Mouse (Mus musculus): Measurements from ENCODE around the gene Mreg.

- TF ChIP-seq CTCF (IDR thresholded peaks at IDR 0.05; ENCODE audit: low read depth) (no peak), EP300 (IDR thresholded peaks at IDR 0.05; ENCODE audit: low read depth) (no peak)
Observed at GRCm38 (mm10) chr1:72228974-72229373, 16.9 kb upstream of the Mreg start.
